Mouse (Mus musculus) layer of hippocampus, adult 18-20 months (tissue): ENCODE measurements around the gene Fam240a. TPM values are rescaled to one million over a fixed set of nuclear protein-coding genes. Genes with fewer than 3 reads are reported as not detected.

ENCODE experiments used
- DNase-seq, 2 experiments: peaks; one replicate each; pipeline ENCODE4 v3.0.0; 2022; ENCODE audit warnings: low spot score in 2 of 2
- total RNA-seq, 2 experiments: library from RNA; stranded (reverse); gene quantifications; 2 replicates each; pipeline ENCODE4 v1.2.3; 2021

The Fam240a gene
- total RNA-seq, 2 experiments from 2014 or later, result not detected

DNA sequence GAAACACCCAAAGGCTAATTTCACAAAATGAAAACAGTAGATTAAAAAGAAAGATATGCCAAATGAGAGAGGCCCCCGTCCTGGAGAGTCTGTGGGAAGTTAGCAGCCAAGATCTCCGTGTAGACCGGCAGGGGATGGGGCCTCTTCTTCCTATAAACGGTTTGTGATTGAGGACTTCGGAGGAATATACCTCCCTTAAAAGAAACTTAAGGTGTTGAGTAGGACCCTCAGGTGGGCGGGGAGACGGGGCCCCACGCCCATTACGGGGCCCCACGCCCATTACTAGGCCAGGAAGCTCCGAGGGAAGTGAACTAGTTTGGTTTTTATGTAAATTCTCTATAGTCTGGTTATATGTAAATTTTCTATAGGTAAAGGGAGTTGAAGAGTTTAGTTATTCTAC, 29.3 kb upstream of the Fam240a start, which contains the start of gene Tdgf1:
Gene Tdgf1, minus strand, starts transcription at position 233 of the 400 bp plus-strand sequence.
- no peak for DNase-seq

DNA sequence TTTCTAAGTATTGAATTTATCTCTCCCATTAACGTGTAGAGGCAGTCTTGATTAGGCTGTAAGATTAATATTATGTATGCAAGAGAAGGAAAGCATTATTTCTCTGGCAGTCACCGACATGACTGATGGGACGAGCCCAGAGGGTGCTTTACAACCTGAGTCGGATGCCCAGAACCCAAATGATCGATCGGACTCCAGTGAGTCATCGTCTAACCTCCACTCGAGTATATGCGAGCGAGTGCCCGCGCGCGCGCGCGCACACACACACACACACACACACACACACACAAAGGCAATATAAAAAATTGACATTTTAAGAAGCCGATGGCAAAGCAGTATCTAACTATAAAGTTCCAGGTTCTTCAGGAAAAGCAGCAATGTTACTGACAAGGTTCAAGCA, 28.7 kb upstream of the Fam240a start:
- no peak for DNase-seq

DNA sequence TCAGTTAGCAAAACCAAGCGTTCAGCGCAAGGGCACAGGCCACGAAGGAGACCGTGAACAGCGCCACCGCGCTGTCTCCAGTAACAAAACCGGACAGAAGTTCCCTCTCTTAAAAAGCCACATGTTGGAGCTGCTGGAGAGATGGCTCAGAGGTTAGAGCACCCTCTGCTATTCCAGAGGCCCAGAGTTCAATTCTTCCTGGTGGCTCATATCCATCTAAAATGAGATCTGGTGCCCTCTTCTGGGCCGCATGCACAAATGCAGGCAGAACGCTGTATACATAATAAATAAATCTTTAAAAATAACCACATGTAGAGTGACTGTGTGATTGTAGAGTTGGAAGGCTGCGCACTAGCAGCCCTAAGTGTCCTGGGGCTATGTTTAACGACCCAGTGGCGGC, 27.6 kb upstream of the Fam240a start:
- DNase-seq, result no peak

DNA sequence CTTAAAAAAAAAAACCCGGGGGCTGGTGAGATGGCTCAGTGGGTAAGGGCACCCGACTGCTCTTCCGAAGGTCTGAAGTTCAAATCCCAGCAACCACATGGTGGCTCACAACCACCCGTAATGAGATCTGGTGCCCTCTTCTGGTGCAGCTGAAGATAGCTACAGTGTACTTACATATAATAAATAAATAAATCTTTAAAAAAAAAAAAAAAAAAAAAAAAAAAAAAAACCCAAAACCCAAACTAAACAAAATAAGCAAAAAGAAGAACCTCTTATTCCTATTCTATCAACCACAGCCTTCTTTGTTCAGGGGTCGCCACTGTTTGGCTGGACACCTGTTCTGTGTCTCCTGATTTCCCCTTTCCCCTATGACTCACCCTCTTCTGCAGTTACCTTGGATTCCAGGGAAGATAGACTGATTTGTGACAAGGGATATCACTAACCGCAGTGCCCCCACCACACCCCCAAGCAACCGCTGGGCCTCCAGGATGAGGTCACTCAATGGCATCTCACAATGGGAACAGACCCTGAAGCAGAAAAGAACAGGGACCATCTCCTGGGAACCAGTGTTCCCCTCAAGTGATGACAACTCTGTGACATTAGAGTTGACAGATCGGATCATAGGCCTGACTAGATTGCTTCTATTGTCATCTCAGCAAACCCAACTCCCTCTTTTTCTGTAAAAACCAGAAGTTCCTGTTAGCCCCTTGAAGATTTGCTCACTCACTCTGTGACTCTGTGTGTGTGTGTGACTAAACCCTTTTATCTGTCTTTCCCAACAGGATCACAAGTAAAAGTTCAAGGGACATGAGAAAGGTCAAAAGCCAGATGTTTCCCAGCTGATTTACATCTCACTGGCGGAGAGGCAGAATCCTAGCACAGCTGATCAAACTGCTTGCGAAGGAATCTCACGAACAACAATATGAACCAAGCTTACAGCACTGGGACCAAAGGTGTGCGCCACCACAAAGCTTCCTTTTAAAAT, 21.1 kb upstream of the Fam240a start:
- DNase-seq, result no peak

DNA sequence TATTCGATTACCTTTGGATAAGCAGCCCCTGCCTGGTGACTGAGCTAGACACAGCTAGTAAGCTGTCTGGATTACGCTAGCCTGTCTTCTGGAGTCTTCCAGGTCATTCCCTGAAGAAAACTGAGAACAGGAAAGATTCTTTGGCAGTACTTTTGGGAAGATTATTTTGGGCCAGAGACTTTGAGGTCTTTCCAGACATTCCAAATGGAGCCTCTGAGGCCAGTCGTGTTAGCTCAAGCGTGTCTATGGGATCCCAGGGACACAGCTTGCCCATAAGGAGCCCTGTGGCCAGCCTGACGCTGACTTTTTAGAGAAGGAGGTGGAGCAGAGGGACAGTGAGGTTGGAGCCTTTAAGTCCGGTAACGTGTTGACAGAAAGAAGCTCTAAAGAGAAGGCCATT, 19.3 kb upstream of the Fam240a start:
- no peak for DNase-seq

DNA sequence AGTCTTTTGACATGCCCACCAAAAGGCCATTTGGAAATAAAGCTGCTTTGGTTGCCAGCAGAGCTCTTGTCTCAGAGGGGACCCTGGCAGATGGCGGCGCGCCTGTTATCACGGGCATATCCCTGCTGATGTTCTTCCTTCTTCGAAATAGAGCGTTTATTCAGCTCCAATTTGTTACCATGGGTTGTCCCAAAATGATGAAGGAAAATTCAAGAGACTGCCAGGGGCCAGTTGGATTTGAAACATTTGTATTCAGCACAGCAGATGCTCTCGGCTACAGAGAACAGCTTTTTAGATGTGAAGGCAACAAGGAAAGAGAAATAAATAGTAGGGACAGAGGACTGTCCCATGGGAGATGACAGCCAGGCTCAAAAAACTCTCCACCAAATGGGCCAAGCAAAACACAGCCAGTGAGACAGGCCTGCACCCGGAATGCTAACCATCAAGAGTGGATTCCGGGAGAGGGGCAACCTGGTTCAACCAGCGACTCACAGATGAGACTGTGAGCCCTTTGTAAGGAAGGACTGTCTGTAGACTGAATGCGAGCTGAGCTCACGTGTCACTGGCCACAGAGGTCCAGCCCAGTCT, 17.3 kb upstream of the Fam240a start:
- DNase-seq, result peak; percentile 43 to 70

DNA sequence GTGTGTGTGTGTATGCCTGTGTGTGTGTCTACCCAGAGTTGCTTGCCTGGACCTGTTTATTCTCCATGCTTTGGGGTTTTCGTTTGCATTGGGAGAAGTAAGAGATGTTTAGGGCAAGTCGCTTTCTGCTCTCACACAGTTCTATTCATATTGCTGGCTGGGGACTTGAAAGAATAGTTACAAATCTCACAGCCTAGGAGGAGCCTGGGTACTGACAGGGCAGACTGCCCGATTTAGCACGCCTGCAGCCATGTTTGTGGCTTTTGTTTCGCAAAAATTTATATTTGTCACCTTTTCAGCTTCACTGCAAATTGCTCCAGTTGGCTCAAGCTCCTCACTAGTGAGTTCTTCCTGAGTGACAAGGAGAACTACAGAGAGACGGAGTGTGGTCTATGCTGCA, 14.9 kb upstream of the Fam240a start:
- no peak for DNase-seq

DNA sequence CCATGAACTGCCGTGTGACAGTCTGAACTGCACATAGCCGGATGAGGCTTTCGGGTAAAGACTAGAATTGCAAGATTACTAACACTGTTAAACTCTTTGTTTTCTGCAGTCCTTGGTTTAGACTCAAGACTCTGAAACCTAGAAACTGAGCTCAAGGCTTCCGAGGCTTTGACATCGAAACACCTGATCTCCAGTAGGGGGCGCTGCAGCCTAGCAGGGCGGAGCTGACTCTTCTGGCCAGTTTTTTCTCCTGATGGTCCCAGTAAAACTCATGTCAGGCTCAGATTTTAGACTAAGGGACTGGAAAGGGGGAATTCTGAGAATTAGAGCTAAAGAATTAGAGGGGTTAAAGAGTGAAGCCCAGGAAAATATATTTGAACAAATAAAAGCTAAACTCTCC, 6.1 kb upstream of the Fam240a start:
- DNase-seq, result peak; percentile 32 to 69

DNA sequence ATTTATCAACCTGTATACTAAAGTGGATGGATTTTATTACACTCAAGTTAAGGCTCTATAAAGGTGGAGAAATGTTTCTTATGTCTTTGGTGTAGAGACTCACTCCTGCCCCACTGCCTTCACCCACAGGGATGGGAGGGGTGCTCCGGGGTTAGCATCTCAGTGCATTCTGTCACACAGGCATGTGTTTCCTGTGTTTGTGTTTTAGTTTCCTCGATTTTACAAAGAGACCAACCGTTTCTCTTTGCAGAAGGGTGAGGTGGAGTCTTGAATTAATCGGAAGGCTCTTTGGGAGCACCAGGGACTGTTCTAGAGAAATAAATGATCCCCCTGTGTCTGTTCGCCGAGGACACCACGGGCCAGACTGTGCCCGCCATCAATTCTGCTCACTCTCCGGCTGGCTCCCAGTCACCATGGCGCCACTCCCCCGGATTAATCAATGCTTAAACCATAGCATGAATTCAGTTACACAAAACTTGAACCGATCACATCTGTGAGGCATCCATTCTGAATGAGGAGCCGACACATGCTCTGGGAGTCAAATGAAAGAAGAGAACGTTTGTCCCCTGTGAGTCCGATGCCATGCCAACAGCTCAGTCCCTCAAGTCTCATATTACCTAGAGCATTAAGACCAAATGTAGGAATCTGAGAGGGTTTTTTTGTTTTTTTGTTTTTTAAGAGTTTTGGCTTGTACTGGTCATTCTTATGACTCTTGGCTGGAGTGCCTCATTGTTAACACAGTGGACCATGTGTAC, 4.2 kb upstream of the Fam240a start:
- DNase-seq, result no peak

DNA sequence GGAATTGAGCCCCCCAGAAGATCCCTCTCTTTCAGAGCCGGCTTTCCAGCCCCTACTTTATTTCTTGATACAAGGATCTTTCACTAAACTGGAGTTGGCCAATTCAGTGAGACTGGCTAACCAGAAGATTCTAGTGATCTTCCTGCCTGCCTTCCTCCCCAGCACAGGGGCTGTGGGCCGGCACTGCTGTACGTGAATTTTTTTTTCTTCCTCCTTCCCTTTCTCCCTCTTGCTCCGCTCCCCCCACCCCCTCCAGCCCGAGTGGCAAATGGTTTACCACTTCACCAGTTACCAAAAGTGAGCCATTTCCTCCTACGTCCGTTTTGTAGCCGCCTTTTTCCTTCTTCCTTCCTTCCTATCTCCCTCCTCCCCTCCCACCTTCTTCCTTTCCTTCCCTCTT, 1.2 kb downstream of the Fam240a start:
- no peak for DNase-seq

DNA sequence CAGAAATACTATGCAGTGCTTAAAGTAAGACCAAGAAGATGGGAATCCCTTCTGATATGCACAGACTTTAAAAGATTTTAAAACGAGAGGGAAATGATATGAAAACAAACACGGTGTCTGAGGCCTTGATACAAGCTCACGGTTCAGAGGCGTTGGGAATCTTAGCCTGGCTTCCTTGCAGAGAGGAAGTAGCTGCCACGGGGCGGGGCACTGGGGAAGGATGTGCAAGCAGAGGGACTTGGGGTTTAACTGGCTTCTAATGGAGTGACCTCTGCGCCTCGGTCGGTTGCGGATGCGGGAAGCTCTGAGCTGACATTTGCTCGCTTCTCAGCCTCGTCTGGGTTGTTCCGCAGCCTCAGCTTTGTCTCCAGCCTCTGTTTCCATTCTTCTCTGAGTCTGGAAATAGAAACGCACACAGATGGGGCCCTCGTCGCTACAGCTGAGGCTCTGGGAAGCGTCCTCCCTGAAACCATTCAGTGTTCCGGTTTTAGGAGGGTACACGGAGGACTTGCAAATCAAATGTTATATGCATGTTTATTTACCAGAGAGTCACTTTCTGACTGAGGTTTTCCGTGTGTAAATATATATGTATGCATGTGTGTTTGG, 1.9 kb downstream of the Fam240a start:
- DNase-seq, result peak in 1 of 2 experiments; percentile 31

DNA sequence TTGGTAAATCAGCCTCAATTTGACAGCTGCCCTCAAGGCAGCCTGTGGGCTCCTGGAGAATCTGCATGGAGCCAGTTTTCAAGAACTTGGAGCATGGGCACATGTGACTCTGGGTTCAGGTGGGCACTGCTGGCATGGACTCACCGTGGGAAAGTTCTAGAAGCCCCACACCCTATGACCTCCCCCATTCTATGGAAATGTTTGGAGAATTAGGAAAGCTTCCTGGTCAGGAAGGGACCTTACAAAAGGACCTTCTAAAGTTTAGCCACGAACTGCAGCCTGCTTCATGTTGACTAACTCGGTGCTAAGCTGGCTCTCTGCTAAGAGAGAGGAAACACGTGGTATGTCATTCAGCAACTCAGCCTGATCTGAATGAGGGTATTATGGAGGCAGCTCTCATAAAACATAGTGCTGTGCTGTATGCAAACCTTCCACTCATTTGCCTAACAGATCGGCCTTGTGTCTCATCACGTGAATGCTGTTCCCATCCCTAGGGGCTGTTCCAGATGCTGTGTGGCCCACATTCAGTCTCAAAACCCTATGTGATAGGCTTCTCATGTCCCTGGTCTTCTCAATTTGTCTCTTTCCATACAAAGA, 7.2 kb downstream of the Fam240a start:
- no peak for DNase-seq

DNA sequence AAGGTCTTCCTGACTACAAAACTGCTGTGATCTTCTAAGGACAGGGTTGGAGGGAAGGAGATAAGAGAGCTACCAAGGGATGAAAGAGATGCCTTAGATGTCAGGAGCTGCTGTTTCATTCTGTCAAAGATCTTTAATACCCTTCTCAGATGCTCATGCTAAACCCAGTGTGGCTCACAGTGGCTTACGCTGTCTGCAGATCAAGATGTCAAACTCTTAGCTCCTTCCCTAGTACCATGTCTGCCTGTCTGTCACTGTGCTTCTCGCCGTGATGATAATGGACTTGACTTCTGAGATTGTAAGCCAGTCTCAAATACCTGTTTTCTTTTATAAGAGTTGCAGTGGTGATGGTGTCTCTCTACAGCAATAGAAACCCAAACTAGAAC, 8.0 kb downstream of the Fam240a start:
- no peak for DNase-seq

DNA sequence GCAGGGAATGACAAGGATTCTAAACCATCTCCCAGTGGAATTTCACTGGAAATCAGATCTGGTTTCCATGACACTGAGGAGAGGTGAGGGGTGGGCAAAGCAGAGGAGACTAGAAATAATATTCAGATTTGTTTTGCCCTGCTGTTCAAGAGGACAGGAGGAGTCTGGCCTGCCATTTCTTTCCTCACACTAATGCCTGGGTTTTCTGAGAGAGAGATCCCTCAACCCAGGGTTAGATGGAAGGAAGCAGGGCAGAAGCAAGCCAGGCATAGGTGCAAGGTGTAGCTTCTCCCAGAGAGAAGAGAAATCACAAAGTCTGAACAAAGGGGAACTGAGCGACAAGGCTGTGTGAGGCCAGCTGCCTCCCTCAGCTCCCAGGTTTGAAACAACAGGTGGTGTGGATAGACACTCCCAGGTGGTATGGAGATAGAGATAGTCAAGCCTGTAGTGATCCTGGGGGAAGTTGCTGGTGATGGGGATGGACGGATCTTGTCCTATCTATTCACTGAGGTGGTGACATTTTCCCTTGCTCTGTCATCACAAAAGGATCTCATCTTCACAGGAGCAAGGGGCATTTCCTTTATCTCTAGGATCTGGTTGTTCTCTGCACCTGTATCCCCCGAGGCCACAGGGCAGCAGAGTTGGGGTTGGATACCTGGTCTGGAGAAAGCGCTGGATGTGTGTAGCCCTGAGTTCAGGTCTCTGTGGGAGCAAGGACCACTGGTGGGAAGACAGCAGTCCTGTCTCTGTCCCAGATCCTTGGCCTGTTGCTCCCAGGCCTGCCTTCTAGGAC, 8.6 kb downstream of the Fam240a start:
- no peak for DNase-seq

DNA sequence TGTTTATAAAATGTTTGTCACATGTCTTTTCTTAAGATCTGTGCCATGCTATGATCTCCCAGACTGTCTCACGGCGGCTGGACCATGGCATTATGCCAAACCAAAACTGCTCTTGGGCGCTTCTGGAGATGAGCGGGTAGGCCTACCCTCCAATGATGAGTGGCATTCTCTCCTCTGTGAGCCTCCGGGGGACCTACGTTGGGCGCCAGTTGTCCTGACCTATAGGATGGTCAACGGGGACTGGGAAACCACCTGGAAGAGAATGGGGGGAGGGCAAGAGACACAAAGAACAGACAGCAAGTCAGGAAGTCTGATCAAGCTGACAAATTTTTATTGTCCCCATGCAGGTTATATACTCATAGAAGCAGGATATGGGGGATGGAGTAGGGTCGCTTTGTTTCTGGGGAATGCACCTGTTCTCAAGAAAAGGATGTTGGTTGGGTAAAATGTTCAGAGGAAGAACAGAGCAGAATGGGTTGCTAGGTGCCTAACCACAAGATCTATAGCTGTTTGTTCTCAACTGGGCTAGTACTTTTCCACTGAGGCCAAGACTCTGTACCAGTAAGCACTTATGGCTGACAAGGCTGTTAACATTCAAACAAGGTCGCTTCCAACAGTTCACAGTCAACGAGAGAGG, 9.3 kb downstream of the Fam240a start:
- DNase-seq, result no peak

DNA sequence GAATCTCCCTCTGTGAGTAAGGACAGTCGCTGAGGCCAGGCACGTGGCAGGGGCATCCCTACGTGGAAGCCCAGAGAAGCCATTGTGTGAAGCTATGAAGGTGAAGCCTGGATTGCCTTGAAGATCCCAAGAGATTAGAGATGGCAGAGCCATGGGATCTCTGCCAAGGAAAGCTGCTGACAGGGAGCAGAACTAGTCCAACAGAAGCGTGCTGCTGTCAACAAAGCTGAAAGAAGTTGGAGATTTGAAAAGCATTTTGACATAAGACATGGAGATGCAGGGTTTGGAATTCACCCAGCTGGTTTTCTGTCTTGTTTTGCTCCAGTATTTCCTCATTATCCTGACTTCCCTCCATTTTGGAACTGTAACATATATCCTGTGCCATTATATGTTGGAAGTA, 14.4 kb downstream of the Fam240a start:
- DNase-seq, result no peak

DNA sequence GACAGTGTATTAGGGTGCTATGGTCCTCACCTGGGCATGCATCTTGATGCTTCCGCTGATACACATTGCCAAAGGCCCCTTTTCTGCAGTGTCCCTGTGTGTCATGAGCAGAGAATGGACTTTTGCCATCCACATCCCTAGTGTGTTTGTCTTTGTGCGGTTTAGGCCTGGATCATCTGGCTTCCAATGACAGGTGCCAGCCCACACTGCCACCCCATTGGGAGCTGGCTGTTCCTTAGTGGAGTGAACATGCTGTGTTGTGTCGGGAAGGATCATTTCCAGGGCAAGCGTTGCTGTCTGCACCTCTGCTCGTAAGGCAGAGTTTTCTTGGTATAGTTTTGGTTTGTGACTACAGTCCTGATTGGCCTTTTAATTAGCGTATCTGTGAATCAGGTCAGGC, 15.5 kb downstream of the Fam240a start:
- no peak for DNase-seq

DNA sequence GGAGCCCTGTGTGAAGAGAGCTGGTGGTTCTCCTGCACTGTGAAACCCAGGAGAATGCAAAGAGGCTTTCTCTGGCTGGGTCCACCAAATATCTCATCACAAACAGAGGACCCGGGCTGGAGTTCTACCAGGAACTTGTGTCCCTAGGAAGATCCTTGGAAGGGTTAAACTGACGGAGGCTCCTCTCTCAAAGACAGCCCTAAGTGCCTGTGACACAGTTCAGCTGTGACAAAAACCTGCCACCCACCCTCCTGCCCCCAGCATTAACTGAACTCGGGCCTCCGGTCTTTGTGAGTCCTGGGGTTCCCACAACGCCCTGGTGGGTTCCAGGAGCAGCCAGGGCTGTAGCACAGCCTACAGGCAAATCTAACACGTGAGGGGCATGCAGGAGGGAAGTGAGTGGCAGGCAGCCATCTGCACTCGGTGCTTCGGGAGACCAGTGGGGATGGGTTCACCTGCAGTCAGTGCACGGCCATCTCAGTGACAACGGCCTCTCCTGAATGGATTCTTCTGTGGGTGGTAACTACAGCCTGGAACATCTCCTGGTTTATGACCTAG, 17.1 kb downstream of the Fam240a start:
- DNase-seq, result no peak

DNA sequence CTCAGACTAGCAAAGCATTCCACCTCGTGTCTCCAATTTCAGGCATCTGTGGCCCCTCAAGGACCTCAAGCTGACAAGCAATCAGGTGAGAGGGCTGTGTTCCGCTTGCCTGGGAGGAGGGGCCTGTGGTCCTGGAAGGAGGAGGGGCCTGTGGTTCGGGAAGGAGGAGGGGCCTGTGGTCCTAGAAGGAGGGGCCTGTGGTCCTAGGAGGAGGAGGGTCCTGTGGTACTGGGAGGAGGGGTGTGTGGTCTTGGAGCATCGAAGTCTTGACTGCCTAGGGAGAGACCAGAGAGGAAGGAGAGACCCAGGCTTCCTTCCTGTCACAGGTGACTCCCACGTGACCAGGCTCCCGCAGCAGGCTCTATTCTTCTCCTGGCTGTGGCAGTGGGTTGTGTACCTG, 20.1 kb downstream of the Fam240a start:
- no peak for DNase-seq
